Mouse (Mus musculus): ENCODE data around the gene Gm4181. TPM values are rescaled to one million over a fixed set of nuclear protein-coding genes. Genes with fewer than 3 reads are reported as not detected.

The Gm4181 gene
- not detected for total RNA-seq (2023)

GRCm38 (mm10) chr14:51635566-51635965 lies at the start of gene Gm4181:
Gene Gm4181 (minus strand): TSS chr14:51635666.

DNA sequence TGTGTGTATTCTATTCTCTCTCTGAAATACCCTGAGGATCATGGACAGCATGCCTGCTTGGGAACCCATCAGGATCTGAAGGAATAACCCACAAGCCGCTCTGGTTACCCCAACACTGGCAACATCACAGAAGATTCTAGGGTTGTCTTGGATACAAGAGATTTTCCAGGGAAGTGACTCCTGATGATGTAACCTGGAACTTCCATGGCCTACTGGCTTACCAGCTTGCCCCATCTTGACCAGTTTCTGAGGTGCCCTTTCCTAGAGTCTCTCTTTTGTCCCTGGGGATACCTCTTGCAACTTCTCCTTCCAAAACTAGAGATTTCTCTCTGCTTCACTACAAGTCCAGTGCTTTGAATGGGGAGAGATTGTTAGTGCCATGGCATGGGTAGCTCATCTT lies 24.3 kb downstream of the Gm4181 start, which contains the start of gene Gm17078:
Gm17078 (minus strand) TSS at position 101 of the 400 bp plus-strand sequence.

DNA sequence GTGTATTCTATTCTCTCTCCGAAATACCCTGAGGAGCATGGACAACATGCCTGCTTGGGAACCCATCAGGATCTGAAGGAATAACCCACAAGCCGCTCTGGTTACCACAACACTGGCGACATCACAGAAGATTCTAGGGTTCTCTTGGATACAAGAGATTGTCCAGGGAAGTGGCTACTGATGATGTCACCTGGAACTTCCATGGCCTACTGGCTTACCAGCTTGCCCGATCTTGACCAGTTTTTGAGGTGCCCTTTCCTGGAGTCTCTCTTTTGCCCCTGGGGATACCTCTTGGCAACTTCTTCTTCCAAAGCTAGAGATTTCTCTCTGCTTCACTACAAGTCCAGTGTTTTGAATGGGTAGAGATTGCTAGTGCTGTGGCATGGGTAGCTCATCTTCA lies 43.4 kb downstream of the Gm4181 start, which contains the start of gene Gm17174:
Gm17174 (minus strand) TSS at position 101 of the 400 bp plus-strand sequence.

Other genes starting within 250 kb of the Gm4181 start
- not detected for gene Vmn2r88, start 224.8 kb downstream of the Gm4181 start, total RNA-seq (2023)
- gene Vmn2r89, start 183.8 kb downstream of the Gm4181 start, total RNA-seq (2023) = not detected
- gene Gm5622, start 82.9 kb downstream of the Gm4181 start, total RNA-seq (2023) = not detected
- not detected for gene Gm17175, start 61.6 kb downstream of the Gm4181 start, total RNA-seq (2023)
- gene Gm17174, start 43.5 kb downstream of the Gm4181 start, total RNA-seq (2023) = not detected
- gene Gm17078, start 24.4 kb downstream of the Gm4181 start, total RNA-seq (2023) = not detected
- not detected for gene Gm17079, start 59.8 kb upstream of the Gm4181 start, total RNA-seq (2023)
- gene Gm5800, start 81.5 kb upstream of the Gm4181 start, total RNA-seq (2023) = not detected
- not detected for gene Ang4, start 137.9 kb upstream of the Gm4181 start, total RNA-seq (2023)
- gene AY358078, start 164.4 kb upstream of the Gm4181 start, total RNA-seq (2023) = not detected
- gene Ear6, start 218.0 kb upstream of the Gm4181 start, total RNA-seq (2023) = not detected
- 82.5 TPM for gene Mettl17, start 249.2 kb upstream of the Gm4181 start, total RNA-seq (2023)